Mouse (Mus musculus) liver, postnatal 0 days (tissue): Measurements from ENCODE around the gene Ccnk. TPM values are rescaled to one million over a fixed set of nuclear protein-coding genes. Genes with fewer than 3 reads are reported as not detected.
A peak's percentile ranks its signal among the peaks of the same experiment; 100 is the strongest.

Source experiments
- ATAC-seq: fragments of 200-750 bp; cut with Nextera tagmentation; 2 replicates; pipeline ENCODE4 v1.8.0; 2017; ENCODE audit warnings: mild to moderate bottlenecking, moderate library complexity
- DNase-seq: peaks from one replicate; pipeline ENCODE4 v3.0.0-alpha.2; 2016
- H3K27ac ChIP-seq: fragments of 300-500 bp; sonication (generic); 2 replicates; pipeline ENCODE4 v1.5.1; 2014; ENCODE audit warnings: antibody characterized with exemption, moderate library complexity, mild to moderate bottlenecking, low read depth
- H3K27me3 ChIP-seq: fragments of 300-500 bp; sonication (generic); 2 replicates; pipeline ENCODE4 v1.6.1; 2014; ENCODE audit warnings: low read length, control low read depth, mixed read lengths; ENCODE audit not compliant: insufficient read depth
- H3K36me3 ChIP-seq: fragments of 300-500 bp; sonication (generic); replicated peaks from 2 replicates; pipeline ENCODE4 v1.6.1; 2014; ENCODE audit warnings: mild to moderate bottlenecking, control low read depth, low read length, moderate library complexity, mixed read lengths; ENCODE audit not compliant: insufficient read depth
- H3K4me1 ChIP-seq: fragments of 300-500 bp; sonication (generic); 2 replicates; pipeline ENCODE4 v1.6.1; 2014; ENCODE audit warnings: antibody characterized with exemption, mild to moderate bottlenecking, control low read depth; ENCODE audit not compliant: insufficient read depth
- H3K4me2 ChIP-seq: fragments of 300-500 bp; sonication (generic); 2 replicates; pipeline ENCODE4 v1.6.1; 2014; ENCODE audit warnings: low read depth, mild to moderate bottlenecking, low read length, moderate library complexity, mixed read lengths
- H3K4me3 ChIP-seq: fragments of 300-500 bp; sonication (generic); 2 replicates; pipeline ENCODE4 v1.5.1; 2014; ENCODE audit warnings: low read depth, low read length
- H3K9ac ChIP-seq: fragments of 300-500 bp; sonication (generic); replicated peaks from 2 replicates; pipeline ENCODE4 v1.6.1; 2014; ENCODE audit warnings: mild to moderate bottlenecking, moderate library complexity
- H3K9me3 ChIP-seq: fragments of 300-500 bp; sonication (generic); 2 replicates; pipeline ENCODE4 v1.6.1; 2016; ENCODE audit warnings: mild to moderate bottlenecking, control low read depth, low read length, mixed read lengths
- CTCF ChIP-seq: sonication (generic); IDR thresholded peaks from 2 replicates; pipeline ENCODE4 v1.5.1; 2016; ENCODE audit warnings: antibody characterized with exemption, low read depth
- EP300 ChIP-seq: IDR thresholded peaks from 2 replicates; pipeline ENCODE4 v1.6.1; 2016; ENCODE audit warnings: antibody characterized with exemption, low read depth, mild to moderate bottlenecking
- WGBS: fragments of 180-500 bp; shearing (Covaris S2); extraction: QIAGEN DNeasy Blood & Tissue Kit; methylation state at CpG from one replicate; pipeline ENCODE4 v1.1.7; 2014; ENCODE audit not compliant: insufficient replicate concordance; 5-methylcytosine and 5-hydroxymethylcytosine counted together
- polyA plus RNA-seq: library from polyadenylated mRNA; unstranded; fragments of >200 nt; fragmentation: Nextera tagmentation; extraction: Ambion mirVana; gene quantifications from 2 replicates; pipeline ENCODE4 v1.2.1, GENCODE M21; 2015

Ccnk gene
- polyA plus RNA-seq, 1 experiment from 2014 or later: 1.7 TPM

GRCm38 (mm10) chr12:108170467-108170866 is 8.9 kb upstream of the Ccnk start:
- Histone ChIP-seq H3K4me1 (peaks cover 31% of the 10 kb centered on the region), H3K36me3 (no peaks in the 10 kb centered on the region), H3K9me3 (no peaks in the 10 kb centered on the region), H3K27ac (no peak overlapping the region), H3K4me2 (no peak overlapping the region), H3K4me3 (no peak overlapping the region), H3K9ac (no peak overlapping the region), H3K27me3 (no peaks in the 10 kb centered on the region)
- ATAC-seq (no peak), DNase-seq (no peak)
- WGBS: 66% methylated on average over 3 of the region's 3 CpGs
- TF ChIP-seq EP300 (no peak), CTCF (no peak)

DNA sequence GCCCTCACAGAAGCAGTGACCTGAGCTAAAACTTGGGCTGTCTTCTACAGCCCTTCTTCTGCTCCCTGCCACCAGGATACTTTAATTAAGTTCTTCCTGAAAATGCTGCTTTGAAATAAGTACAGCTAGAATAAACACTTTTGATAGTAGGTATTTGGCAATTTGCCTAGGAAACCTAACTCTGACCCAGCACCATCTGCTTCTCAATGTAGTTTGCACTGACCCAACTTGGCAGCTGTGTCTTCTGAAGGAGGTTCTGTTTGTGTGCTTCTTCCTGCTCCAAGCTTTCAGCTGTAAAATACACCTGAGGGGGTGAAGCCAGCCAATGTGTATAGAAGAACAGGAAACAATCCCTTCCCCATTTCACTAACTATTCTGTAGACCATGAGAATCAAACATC is 8.0 kb upstream of the Ccnk start:
- Histone ChIP-seq H3K36me3 (no peaks in the 10 kb centered on the region), H3K4me2 (no peak overlapping the region), H3K4me3 (no peak overlapping the region), H3K9ac (no peak overlapping the region), H3K27me3 (no peaks in the 10 kb centered on the region), H3K9me3 (no peaks in the 10 kb centered on the region), H3K27ac (no peak overlapping the region), H3K4me1 (peaks cover 33% of the 10 kb centered on the region)
- ATAC-seq (no peak), DNase-seq (no peak)
- TF ChIP-seq EP300 (no peak), CTCF (no peak)

- TF ChIP-seq CTCF (no peak), EP300 (no peak)
- Histone ChIP-seq H3K36me3 (no peaks in the 10 kb centered on the region), H3K4me1 (peaks cover 43% of the 10 kb centered on the region), H3K4me3 (no peak overlapping the region), H3K4me2 (no peak overlapping the region), H3K27ac (no peak overlapping the region), H3K9ac (no peak overlapping the region), H3K9me3 (no peaks in the 10 kb centered on the region), H3K27me3 (no peaks in the 10 kb centered on the region)
- no peak for ATAC-seq
- WGBS: 64% methylated on average over 4 of the region's 4 CpGs
- DNase-seq: no peak
Measured at GRCm38 (mm10) chr12:108172639-108173038, 6.7 kb upstream of the Ccnk start.

- Histone ChIP-seq H3K9ac (no peak overlapping the region; the same call in 1 of the 2 replicates), H3K4me1 (peaks cover 43% of the 10 kb centered on the region), H3K4me2 (peak overlapping the region; percentile 58), H3K36me3 (no peaks in the 10 kb centered on the region), H3K9me3 (no peaks in the 10 kb centered on the region), H3K27me3 (no peaks in the 10 kb centered on the region), H3K27ac (peak overlapping the region; percentile 60), H3K4me3 (peak overlapping the region; percentile 8; the same call in 1 of the 2 replicates)
- ATAC-seq (no peak), DNase-seq (no peak)
- TF ChIP-seq EP300 (no peak), CTCF (no peak)
- 64% methylated on average over 8 of the region's 8 CpGs for WGBS
Measured at GRCm38 (mm10) chr12:108174606-108175505, 4.5 kb upstream of the Ccnk start.

- DNase-seq: no peak
- Histone ChIP-seq H3K4me2 (peak overlapping the region; percentile 36), H3K27ac (peak overlapping the region; percentile 24)
Measured at GRCm38 (mm10) chr12:108176366-108176765, 3.0 kb upstream of the Ccnk start.

GRCm38 (mm10) chr12:108178331-108179245 is 791 bp upstream of the Ccnk start:
- Histone ChIP-seq H3K9me3 (no peaks in the 10 kb centered on the region), H3K36me3 (peaks cover 8% of the 10 kb centered on the region), H3K9ac (peak overlapping the region; percentile 100), H3K27ac (peak overlapping the region; percentile 99), H3K4me1 (peaks cover 27% of the 10 kb centered on the region), H3K27me3 (no peaks in the 10 kb centered on the region), H3K4me3 (peak overlapping the region; percentile 99), H3K4me2 (peak overlapping the region; percentile 94)
- TF ChIP-seq EP300 (no peak), CTCF (no peak)
- peak; percentile 72 for DNase-seq
- under 1% methylated on average over 97 of the region's 103 CpGs for WGBS
- peak; percentile 62 for ATAC-seq

More at GRCm38 (mm10) chr12:108176366-108176765, 3.0 kb upstream of the Ccnk start:
- no peak overlapping the region for H3K9ac ChIP-seq
- no peak for ATAC-seq
- no peak for TF ChIP-seq EP300
- TF ChIP-seq CTCF: no peak
- no peaks in the 10 kb centered on the region for H3K36me3 ChIP-seq
- H3K4me3 ChIP-seq: no peak overlapping the region
- 55% methylated on average over 3 of the region's 3 CpGs for WGBS
- peaks cover 41% of the 10 kb centered on the region for H3K4me1 ChIP-seq
- no peaks in the 10 kb centered on the region for H3K27me3 ChIP-seq
- no peaks in the 10 kb centered on the region for H3K9me3 ChIP-seq
